9 mouse cellular contexts compared by ENCODE assay signal in the genomic region with DNA sequence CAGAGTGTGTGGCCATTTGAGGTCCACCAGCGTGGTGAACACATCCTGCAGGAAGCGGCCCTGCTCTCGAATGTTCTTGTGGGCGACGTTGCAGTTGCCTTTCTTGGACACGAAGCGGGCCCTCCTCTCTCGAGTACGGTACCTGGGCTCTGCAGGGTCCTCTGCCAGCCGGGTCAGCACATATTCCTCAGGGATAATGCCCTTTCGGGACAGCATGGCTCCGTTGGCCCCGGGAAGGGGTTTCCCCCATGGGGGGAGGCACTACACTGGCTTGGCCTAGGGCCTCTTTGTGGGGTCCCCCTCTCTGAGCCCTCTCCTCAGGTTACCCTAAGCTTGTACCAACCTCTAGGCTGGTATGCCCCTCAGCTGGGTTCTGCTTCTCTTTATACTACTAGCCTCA. TPM values are rescaled to one million over a fixed set of nuclear protein-coding genes. Genes with fewer than 3 reads are reported as not detected.
DNase-seq lines count a peak whose midpoint lies in the region; ATAC-seq and TF ChIP-seq lines count a peak whose summit lies in the region.
"Had no signal": no experiment of that assay in that cellular context is flagged by ENCODE, and none has a peak within 500 bp of the region (broad histone marks: within the 10 kb centered on the region; RNA-seq: fewer than 3 reads in every experiment).

No protein-coding gene starts in this region.

- 77% methylated on average over 13 of the region's 13 CpGs for WGBS in lung, embryonic 15.5 days
- WGBS in lung, postnatal 0 days: 75% methylated on average over 12 of the region's 13 CpGs
- WGBS in forebrain, embryonic 12.5 days: 87% methylated on average over 13 of the region's 13 CpGs
- WGBS in stomach, embryonic 16.5 days: 82% methylated on average over 13 of the region's 13 CpGs

- peaks cover 3% of the 10 kb centered on the region; the same call in 1 of the 2 replicates for H3K4me1 ChIP-seq in lung, embryonic 15.5 days
- H3K4me1 ChIP-seq in lung, postnatal 0 days (ENCODE audit: insufficient read depth, low read depth, low read length): no peaks in the 10 kb centered on the region
- H3K4me1 ChIP-seq in forebrain, embryonic 12.5 days: peaks cover 8% of the 10 kb centered on the region; the same call in 1 of the 2 replicates
- peaks cover 4% of the 10 kb centered on the region; the same call in 1 of the 2 replicates for H3K4me1 ChIP-seq in stomach, embryonic 16.5 days (ENCODE audit: control insufficient read depth, insufficient read depth, low read length)

- no peak overlapping the region for H3K4me3 ChIP-seq in lung, embryonic 15.5 days
- H3K4me3 ChIP-seq in lung, postnatal 0 days (ENCODE audit: low read depth, low read length): no peak overlapping the region
- H3K4me3 ChIP-seq in forebrain, embryonic 12.5 days (replicated peaks): peak overlapping the region; percentile 62; the same call in 1 of the 2 replicates
- H3K4me3 ChIP-seq in stomach, embryonic 16.5 days (replicated peaks; ENCODE audit: low read length): peak overlapping the region; percentile 54; the same call in 1 of the 2 replicates

- peaks cover 45% of the 10 kb centered on the region for H3K27me3 ChIP-seq in lung, embryonic 15.5 days
- H3K27me3 ChIP-seq in lung, postnatal 0 days (replicated peaks; ENCODE audit: insufficient read depth, low read length): 0 out of 2 replicates have a peak, but pooled peaks cover 8% of the 10 kb centered on the region
- peaks cover 41% of the 10 kb centered on the region for H3K27me3 ChIP-seq in forebrain, embryonic 12.5 days
- 0 out of 2 replicates have a peak, but pooled peaks cover 9% of the 10 kb centered on the region for H3K27me3 ChIP-seq in stomach, embryonic 16.5 days (ENCODE audit: control insufficient read depth, insufficient read depth, low read length)

- DNase-seq in lung, postnatal 0 days (ENCODE audit: low spot score): no peak
- DNase-seq in induced T-regulatory cell, adult 2 months (ENCODE audit: low read depth): peak; percentile 6
- DNase-seq in embryo, embryonic 9.5 days (ENCODE audit: extremely low spot score): no peak
- no peak for DNase-seq in frontal cortex, postnatal 10 days (ENCODE audit: low spot score in 2 of 2)
- DNase-seq in layer of hippocampus, adult 11-12 months (ENCODE audit: low spot score): no peak
- DNase-seq: lung, embryonic 14.5 days had no signal

- H3K36me3 ChIP-seq in lung, embryonic 15.5 days: no peaks in the 10 kb centered on the region
- H3K36me3 ChIP-seq in lung, postnatal 0 days (ENCODE audit: insufficient read depth, low read length): no peaks in the 10 kb centered on the region
- no peaks in the 10 kb centered on the region for H3K36me3 ChIP-seq in forebrain, embryonic 12.5 days (replicated peaks)
- H3K36me3 ChIP-seq in stomach, embryonic 16.5 days (ENCODE audit: control insufficient read depth, insufficient read depth, low read length): no peaks in the 10 kb centered on the region

- H3K9ac ChIP-seq in lung, embryonic 15.5 days: no peak overlapping the region
- H3K9ac ChIP-seq in lung, postnatal 0 days (replicated peaks; ENCODE audit: low read depth): no peak overlapping the region
- no peak overlapping the region for H3K9ac ChIP-seq in forebrain, embryonic 12.5 days
- H3K9ac ChIP-seq in stomach, embryonic 16.5 days (ENCODE audit: low read length): no peak overlapping the region

- TF ChIP-seq EP300 in lung, postnatal 0 days (IDR thresholded peaks at IDR 0.05): no peak

- H3K4me2 ChIP-seq in lung, embryonic 15.5 days: peak overlapping the region; percentile 67
- no peak overlapping the region; the same call in 1 of the 2 replicates for H3K4me2 ChIP-seq in lung, postnatal 0 days (replicated peaks; ENCODE audit: low read depth, low read length)
- H3K4me2 ChIP-seq in forebrain, embryonic 12.5 days: peak overlapping the region; percentile 87
- peak overlapping the region; percentile 80 for H3K4me2 ChIP-seq in stomach, embryonic 16.5 days (ENCODE audit: low read depth, low read length)

- H3K9me3 ChIP-seq in lung, embryonic 15.5 days: no peaks in the 10 kb centered on the region
- no peaks in the 10 kb centered on the region for H3K9me3 ChIP-seq in lung, postnatal 0 days (ENCODE audit: low read length)
- H3K9me3 ChIP-seq in forebrain, embryonic 12.5 days: no peaks in the 10 kb centered on the region
- no peaks in the 10 kb centered on the region for H3K9me3 ChIP-seq in stomach, embryonic 16.5 days (replicated peaks; ENCODE audit: control insufficient read depth, low read length)

- no peak for TF ChIP-seq CTCF in lung, postnatal 0 days (IDR thresholded peaks at IDR 0.05)

- no peak for ATAC-seq in lung, embryonic 15.5 days (ENCODE audit: borderline replicate concordance, extremely low read depth, low FRiP score, low TSS enrichment)
- ATAC-seq in lung, postnatal 0 days: no peak
- ATAC-seq in forebrain, embryonic 12.5 days (ENCODE audit: low FRiP score): no peak; the same call in 1 of the 2 replicates
- no peak for ATAC-seq in stomach, embryonic 16.5 days (ENCODE audit: insufficient read depth, low FRiP score)

- H3K27ac ChIP-seq in lung, embryonic 15.5 days: no peak overlapping the region
- H3K27ac ChIP-seq in lung, postnatal 0 days (ENCODE audit: low read length): no peak overlapping the region
- H3K27ac ChIP-seq in forebrain, embryonic 12.5 days: no peak overlapping the region
- H3K27ac ChIP-seq in stomach, embryonic 16.5 days (ENCODE audit: low read length): no peak overlapping the region

RNA-seq across cellular contexts. Expression of a gene that starts 0.9 kb away (rescaled TPM):
- polyA plus RNA-seq in lung, embryonic 15.5 days (2015; fragmentation: Nextera tagmentation; extraction: Ambion mirVana): 0.30 and 0.52 TPM in 2 replicates
- 0.44 and 0.45 TPM in 2 replicates for polyA plus RNA-seq in lung, postnatal 0 days (2015; fragmentation: Nextera tagmentation; extraction: Ambion mirVana)
- 0.46 and 0.81 TPM in 2 replicates for polyA plus RNA-seq in forebrain, embryonic 12.5 days (2016; fragmentation: Nextera tagmentation; extraction: Ambion mirVana)
- polyA plus RNA-seq in stomach, embryonic 16.5 days (2015; fragmentation: Nextera tagmentation; extraction: Ambion mirVana): 0.99 and 1.4 TPM in 2 replicates
- polyA plus RNA-seq: lung, embryonic 14.5 days had no signal

Comparison
In these comparisons a context has a peak if more than half of its experiments do, and no peak if none do; other contexts are left out.
1. H3K4me3 ChIP-seq: peak in forebrain, embryonic 12.5 days (single experiment) and stomach, embryonic 16.5 days (single experiment); none in lung, embryonic 15.5 days (single experiment) and lung, postnatal 0 days (single experiment).